Mouse (Mus musculus) C2C12 (cell line): ENCODE data around the gene Rpl18a. TPM values are rescaled to one million over a fixed set of nuclear protein-coding genes. Genes with fewer than 3 reads are reported as not detected.

Source experiments
- H3K27me3 ChIP-seq: one replicate; pipeline ENCODE4 v1.6.1; 2011; ENCODE audit not compliant: control insufficient read depth, insufficient read depth, insufficient read length
- H3K36me3 ChIP-seq: one replicate; pipeline ENCODE4 v1.6.1; 2011; ENCODE audit not compliant: control insufficient read depth, insufficient read depth
- H3K4me3 ChIP-seq: one replicate; pipeline ENCODE4 v1.5.1; 2011; ENCODE audit warnings: mild to moderate bottlenecking, control low read depth; ENCODE audit not compliant: poor library complexity, insufficient read depth, severe bottlenecking
- H3K79me2 ChIP-seq: one replicate; pipeline ENCODE4 v1.6.1; 2011; ENCODE audit not compliant: control insufficient read depth, insufficient read depth
- H3K79me3 ChIP-seq: one replicate; pipeline ENCODE4 v1.6.1; 2011; ENCODE audit warnings: low read depth, control low read depth
- H3ac ChIP-seq: one replicate; pipeline ENCODE3; 2011; ENCODE audit warnings: low read depth; ENCODE audit not compliant: control insufficient read depth, insufficient read length
- CEBPB ChIP-seq: IDR thresholded peaks from one replicate; pipeline ENCODE4 v1.6.1; 2011; ENCODE audit warnings: low read depth, mild to moderate bottlenecking, control low read depth, moderate library complexity
- CTCF ChIP-seq: IDR thresholded peaks from one replicate; pipeline ENCODE4 v1.5.1; 2011; ENCODE audit not compliant: control insufficient read depth, insufficient read depth, insufficient read length
- FOSL1 ChIP-seq: IDR thresholded peaks from one replicate; pipeline ENCODE4 v1.8.0; 2011; ENCODE audit warnings: mild to moderate bottlenecking, low read length; ENCODE audit not compliant: poor library complexity, insufficient read depth, severe bottlenecking
- MAX ChIP-seq: IDR thresholded peaks from one replicate; pipeline ENCODE4 v1.6.1; 2011; ENCODE audit warnings: mild to moderate bottlenecking, control low read depth
- MYOD1 ChIP-seq: IDR thresholded peaks from one replicate; pipeline ENCODE4 v1.6.1; 2011; ENCODE audit warnings: low read depth; ENCODE audit not compliant: control insufficient read depth, insufficient read length
- MYOG ChIP-seq: IDR thresholded peaks from one replicate; pipeline ENCODE4 v1.6.1; 2011; ENCODE audit not compliant: control insufficient read depth, insufficient read length; ENCODE audit errors: extremely low read depth
- USF1 ChIP-seq: IDR thresholded peaks from one replicate; pipeline ENCODE4 v1.6.1; 2011; ENCODE audit warnings: low read depth, mild to moderate bottlenecking, control low read depth, moderate library complexity
- polyA plus RNA-seq: library from polyadenylated mRNA; unstranded; fragments of >200 nt; fragmentation: generic; extraction: Trizol; gene quantifications from one replicate; pipeline ENCODE4 v1.2.1, GENCODE M21; 2012; ENCODE audit warnings: missing spikeins

Gene Rpl18a
- polyA plus RNA-seq, 1 experiment: 4,918 TPM

DNA sequence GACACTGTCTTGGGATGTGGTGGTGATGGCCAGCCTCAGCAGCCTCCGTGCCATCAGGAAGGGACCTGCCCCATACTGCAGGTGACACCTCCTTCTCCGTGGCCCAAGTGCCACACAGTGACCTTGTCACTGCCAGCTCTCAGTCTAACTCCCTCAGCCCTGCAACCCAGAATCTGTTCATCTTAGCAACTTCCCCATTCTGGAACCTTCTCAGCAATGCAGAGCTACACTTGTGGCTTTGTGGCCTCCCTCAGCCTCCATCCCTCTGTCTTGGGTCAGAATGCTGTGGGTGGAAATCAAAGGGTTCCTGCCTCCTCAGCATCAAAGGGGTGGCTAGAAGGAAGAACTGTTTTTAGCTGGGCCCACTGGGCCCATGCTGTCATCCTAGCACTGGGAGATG is 43.3 kb downstream of the Rpl18a start:
- Histone ChIP-seq H3K79me2 (no peaks in the 10 kb centered on the region), H3K36me3 (no peaks in the 10 kb centered on the region), H3K79me3 (no peaks in the 10 kb centered on the region), H3K4me3 (no peak overlapping the region), H3K27me3 (no peaks in the 10 kb centered on the region), H3ac (no peak overlapping the region)
- no peak for TF ChIP-seq CTCF
- TF ChIP-seq MYOG: no peak
- TF ChIP-seq USF1: no peak

DNA sequence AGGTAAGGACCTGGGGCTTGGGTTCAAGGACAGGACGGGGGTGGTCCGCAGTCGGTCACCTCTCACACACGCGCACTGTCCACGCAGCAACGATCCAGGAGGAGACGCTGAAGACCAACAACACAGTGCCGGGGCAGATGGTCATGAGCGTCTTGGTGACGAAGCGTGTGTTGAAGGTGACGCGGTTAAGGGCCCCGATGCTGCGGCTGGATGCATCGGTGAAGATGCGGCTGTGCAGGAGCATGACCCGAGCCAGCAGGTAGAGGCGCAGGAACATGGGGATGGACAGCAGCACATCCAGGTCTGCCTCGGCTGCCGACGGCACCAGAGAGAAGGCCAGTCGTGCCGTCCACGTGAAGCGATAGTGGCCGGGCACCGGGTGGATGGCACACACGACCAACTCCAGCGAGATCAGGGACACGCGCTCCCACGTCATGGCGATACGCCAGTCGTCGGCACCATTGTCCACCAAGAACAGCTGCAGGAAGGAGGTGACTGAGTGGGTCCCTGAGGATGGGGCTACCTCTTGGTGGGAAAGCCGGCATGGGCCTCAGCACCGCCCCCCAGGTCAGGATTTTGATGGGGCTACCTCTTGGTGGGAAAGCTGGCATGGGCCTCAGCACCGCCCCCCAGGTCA is 44.5 kb downstream of the Rpl18a start:
- no peaks in the 10 kb centered on the region for H3K27me3 ChIP-seq
- no peaks in the 10 kb centered on the region for H3K36me3 ChIP-seq
- no peaks in the 10 kb centered on the region for H3K79me2 ChIP-seq
- no peaks in the 10 kb centered on the region for H3K79me3 ChIP-seq
- no peak overlapping the region for H3ac ChIP-seq
- TF ChIP-seq MAX (no peak), MYOD1 (no peak), USF1 (no peak), CEBPB (no peak), MYOG (no peak), FOSL1 (no peak), CTCF (no peak)
- H3K4me3 ChIP-seq: no peak overlapping the region

DNA sequence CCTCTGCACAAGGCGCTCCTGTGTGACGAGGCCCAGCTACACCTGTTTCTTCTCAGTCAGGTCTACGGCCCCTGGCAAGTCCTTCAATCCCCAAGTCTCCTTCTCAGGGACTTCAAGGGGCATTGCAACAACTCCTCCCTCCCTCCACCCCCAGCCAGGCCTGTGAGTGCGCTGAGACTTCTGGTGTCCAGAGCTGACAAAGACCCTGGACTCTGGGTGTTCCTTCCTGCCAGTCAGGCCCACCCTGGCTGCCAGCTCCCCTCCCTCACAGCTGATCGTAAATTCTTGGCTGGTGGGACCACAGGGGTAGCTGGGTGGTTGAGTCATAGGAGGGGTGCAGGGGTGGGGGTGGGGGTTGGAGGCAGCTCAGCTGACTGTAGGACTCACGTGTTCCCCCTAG is 45.4 kb downstream of the Rpl18a start:
- no peak for TF ChIP-seq MYOG
- TF ChIP-seq MAX: no peak
- no peak for TF ChIP-seq FOSL1
- no peak for TF ChIP-seq CTCF
- no peak for TF ChIP-seq USF1
- no peak for TF ChIP-seq MYOD1
- TF ChIP-seq CEBPB: no peak
- Histone ChIP-seq H3K79me2 (no peaks in the 10 kb centered on the region), H3K79me3 (no peaks in the 10 kb centered on the region)

DNA sequence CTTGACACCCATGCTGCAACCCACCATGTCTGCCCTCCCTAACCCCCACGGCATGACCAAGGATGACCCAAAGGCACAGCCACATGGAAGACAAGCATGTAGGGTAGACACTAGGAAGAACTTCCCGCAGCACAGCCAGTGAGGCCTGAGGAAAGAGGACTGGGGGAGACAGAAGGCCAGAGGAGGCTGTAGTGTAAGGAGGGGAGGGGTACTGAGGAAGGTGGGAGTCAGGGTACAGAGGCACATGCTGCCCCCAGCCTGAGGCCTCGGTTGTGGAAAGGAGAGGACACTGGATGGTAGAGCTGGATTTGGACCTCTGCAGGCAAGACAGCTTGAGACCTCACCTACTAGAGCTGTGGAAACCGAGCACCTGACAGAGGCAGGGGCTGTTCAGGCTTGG is 46.3 kb downstream of the Rpl18a start:
- no peak overlapping the region for H3ac ChIP-seq
- TF ChIP-seq MYOG (no peak), CEBPB (no peak), CTCF (no peak), USF1 (no peak), MYOD1 (no peak)
- no peaks in the 10 kb centered on the region for H3K27me3 ChIP-seq
- no peaks in the 10 kb centered on the region for H3K79me2 ChIP-seq
- H3K4me3 ChIP-seq: no peak overlapping the region
- no peaks in the 10 kb centered on the region for H3K79me3 ChIP-seq
- no peaks in the 10 kb centered on the region for H3K36me3 ChIP-seq

More for the DNA sequence above, 45.4 kb downstream of the Rpl18a start:
- H3K36me3 ChIP-seq: no peaks in the 10 kb centered on the region
- H3ac ChIP-seq: no peak overlapping the region
- no peaks in the 10 kb centered on the region for H3K27me3 ChIP-seq
- H3K4me3 ChIP-seq: no peak overlapping the region

DNA sequence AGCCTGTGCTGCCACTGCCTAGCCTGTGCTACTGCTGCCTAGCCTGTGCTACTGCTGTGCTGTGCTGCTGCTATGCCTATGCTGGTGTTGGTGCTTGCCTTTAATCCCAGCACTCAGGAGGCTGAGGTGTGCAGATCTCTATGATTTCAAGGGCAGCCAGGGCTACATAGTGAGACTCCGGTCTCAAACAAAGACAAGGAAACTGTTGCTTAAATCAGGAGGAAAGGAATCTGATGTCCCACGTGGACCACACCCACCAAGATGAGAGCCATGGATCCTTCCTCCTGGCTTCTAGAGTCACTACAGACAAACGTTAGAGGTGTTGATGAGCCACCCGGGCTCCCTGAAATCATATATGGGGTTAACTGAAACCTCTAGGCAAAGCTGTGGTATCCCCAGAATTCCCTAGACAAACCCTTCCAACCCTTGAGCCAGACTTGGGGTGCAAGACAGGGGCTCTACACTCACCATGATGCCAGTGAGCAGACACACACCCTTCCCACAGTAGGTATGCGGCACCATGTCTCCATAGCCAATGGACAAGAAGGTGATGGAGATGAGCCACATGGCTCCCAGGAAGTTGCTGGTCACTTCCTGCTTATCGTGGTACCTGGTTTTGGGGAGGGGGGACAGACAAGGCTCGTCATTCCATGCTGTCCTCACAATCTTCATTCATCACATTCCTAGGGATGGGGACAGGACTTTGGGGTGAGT is 46.9 kb downstream of the Rpl18a start:
- H3K4me3 ChIP-seq: no peak overlapping the region
- H3ac ChIP-seq: no peak overlapping the region
- H3K79me3 ChIP-seq: no peaks in the 10 kb centered on the region
- H3K36me3 ChIP-seq: no peaks in the 10 kb centered on the region
- TF ChIP-seq FOSL1: no peak
- TF ChIP-seq CTCF: no peak
- TF ChIP-seq MYOG: no peak
- TF ChIP-seq CEBPB: no peak
- TF ChIP-seq USF1: no peak
- TF ChIP-seq MAX: no peak
- TF ChIP-seq MYOD1: no peak
- no peaks in the 10 kb centered on the region for H3K79me2 ChIP-seq
- H3K27me3 ChIP-seq: no peaks in the 10 kb centered on the region

DNA sequence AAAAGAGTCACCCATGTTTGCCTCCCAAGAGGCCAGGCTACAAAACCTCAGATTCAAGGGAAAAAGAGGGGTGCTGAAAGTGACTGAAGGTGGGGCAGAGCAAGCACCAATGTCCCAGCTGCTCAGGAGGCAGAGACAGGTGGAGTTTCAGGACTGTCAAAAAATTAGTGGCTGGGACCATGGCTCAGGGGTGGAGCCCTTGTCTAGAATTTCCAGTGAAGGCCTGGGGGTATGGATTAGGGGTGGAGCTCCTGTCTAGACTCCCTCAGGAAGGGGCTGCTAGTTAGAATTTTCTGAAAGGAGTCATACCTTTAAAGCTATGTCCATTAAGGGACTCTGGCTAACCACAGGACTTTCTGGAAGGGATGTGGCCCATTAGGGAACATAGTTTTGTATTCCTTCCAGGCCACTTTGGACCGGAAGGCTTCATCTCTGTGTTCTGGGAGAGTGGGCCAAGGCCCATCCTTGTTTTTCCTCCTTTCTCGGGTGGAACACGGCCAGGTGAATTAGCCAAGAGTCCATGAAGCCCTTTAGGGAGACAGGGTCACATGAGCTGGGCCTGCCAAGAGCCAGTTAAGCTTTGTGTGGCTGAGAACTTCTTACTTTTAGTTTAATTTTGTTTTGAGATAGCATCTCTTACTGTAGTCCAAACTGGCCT is 47.8 kb downstream of the Rpl18a start:
- no peaks in the 10 kb centered on the region for H3K27me3 ChIP-seq
- H3K79me3 ChIP-seq: no peaks in the 10 kb centered on the region
- H3K4me3 ChIP-seq: no peak overlapping the region
- H3K36me3 ChIP-seq: no peaks in the 10 kb centered on the region
- no peak overlapping the region for H3ac ChIP-seq
- no peak for TF ChIP-seq USF1
- no peak for TF ChIP-seq CEBPB
- TF ChIP-seq CTCF: no peak
- TF ChIP-seq FOSL1: no peak
- no peak for TF ChIP-seq MYOG
- TF ChIP-seq MAX: no peak
- TF ChIP-seq MYOD1: no peak
- no peaks in the 10 kb centered on the region for H3K79me2 ChIP-seq
